Mouse (Mus musculus): ENCODE results near the gene Dpf2.
A peak's percentile ranks its signal among the peaks of the same experiment; 100 is the strongest.

Gene Dpf2

DNA sequence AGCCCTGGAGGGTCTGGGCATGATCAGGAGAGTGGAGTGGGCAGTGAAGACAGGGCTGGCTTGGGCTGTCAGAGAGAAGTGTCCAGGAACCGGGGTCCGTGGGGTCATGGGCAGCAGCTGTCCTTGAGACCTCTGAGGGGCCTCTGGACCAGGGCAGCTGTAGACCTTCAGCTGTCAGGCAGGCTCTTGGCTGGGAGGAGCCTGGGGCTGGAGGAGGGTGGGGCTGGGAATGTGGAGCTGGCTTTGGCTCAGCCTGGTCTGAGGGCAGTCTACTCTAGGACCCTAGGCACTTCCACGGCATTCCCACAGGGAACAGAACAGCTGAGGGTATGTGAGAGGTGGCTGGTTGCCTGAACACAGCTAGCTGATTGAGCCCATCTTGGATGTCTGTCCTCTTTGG lies 22.5 kb upstream of the Dpf2 start:
- DNase-seq = peak in 1 of 2 experiments; percentile 68

DNA sequence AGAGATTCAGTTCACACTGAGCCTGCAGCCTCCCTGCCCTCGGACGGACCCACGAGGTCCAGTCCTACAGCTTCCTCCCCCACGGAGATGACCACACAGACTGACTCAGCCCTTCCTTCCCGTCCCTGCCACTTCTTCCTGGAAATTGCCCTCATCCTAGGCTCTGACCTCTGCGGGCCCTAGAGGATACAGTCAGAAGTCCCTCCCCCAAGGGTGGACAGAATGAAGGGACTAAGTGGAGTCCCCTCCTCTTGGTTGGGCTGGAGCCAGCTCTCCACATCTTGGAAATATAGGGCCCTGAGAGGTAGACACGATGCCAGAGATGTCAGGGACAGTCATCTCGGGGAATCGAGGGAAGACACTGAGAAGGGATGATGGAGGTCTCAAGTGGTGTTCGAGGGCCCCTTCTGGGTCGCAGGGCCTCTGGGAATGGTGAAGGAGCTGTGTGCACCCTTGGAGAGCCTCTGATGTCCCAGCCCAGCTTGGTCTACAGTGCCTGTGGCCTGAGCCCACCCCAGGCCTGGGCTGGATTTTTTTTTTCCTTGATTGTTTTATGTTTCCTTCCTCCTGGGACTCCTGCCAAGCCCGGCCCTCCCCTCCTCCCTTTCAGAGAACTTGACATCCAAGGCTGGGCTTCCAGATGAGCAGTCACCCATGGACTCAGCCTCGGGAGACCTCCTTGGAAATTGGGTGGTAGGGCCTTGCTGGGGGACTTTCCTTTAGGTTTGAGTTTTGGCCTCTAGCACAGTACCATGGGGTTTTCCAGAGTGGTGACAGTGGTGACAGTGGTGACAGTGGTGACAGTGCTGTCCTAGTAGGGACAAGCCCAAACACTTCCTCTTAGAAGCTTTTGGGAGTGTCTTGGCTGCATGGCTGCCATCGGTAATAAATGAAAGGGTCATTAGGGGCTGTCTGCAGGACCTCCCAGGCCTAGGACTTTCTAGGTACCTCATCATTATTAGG lies 17.1 kb upstream of the Dpf2 start:
- DNase-seq = peak; percentile 89 to 90

DNA sequence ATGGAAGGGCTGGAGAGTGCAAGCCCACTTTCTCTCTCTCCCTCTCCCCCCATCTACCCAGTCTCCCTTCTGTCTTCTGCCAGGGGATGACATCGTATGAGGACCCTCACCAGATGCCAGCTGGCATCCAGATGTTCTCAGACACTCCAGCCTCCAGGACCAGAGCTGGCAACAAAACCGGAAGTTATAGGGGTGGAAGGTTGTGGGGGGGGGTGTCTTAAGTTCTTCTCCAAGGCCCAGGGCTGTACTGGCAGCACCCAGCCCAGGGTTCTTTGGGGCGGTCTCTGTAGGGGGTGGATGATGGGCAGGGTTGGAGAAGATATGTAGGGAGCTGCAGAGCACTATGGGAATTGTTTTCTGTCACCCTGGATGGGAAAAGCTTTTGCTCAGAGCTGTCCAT lies 15.7 kb upstream of the Dpf2 start:
- DNase-seq = no peak

DNA sequence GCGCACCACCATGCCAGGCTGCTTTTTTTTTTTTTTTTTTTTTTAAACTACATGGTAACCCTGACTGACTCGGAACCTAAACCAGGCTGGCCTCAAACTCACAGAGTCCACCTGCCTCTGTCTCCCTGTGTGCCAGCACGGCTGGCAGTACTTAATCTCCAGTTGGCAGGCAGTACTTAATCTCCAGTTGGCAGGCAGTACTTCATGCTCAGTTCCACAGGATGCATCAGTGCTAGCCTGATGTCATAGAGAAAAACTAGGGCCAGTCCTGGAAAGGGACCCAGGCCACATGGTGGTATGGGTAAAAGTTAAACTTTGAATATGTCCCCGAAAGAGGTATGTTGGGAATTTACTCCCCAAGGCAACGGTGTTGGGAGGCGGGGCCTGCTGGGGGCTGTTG lies 15.3 kb upstream of the Dpf2 start:
- DNase-seq = no peak

GRCm38 (mm10) chr19:5927532-5927931 lies 14.7 kb upstream of the Dpf2 start:
- no peak for DNase-seq

DNA sequence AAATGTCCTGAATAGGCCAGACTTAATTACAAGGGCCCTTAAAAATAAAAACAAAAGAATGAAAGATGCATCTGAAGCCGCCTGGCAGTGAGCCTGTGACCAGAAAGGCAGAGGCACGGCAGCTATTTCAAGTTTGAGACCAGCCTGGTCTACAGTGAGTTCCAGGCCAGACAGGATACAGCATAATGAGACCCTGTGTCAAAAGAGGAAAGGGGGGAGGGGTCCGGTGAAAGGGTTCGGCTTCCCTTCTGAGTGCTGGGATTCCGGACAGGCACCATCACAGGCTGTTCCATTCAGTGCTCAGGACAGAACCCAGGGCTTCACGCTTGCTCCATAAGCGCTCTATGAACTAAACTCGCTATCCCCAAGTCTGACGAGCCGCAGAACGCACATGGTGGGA lies 14.2 kb upstream of the Dpf2 start:
- peak in 1 of 2 experiments; percentile 47 for DNase-seq

DNA sequence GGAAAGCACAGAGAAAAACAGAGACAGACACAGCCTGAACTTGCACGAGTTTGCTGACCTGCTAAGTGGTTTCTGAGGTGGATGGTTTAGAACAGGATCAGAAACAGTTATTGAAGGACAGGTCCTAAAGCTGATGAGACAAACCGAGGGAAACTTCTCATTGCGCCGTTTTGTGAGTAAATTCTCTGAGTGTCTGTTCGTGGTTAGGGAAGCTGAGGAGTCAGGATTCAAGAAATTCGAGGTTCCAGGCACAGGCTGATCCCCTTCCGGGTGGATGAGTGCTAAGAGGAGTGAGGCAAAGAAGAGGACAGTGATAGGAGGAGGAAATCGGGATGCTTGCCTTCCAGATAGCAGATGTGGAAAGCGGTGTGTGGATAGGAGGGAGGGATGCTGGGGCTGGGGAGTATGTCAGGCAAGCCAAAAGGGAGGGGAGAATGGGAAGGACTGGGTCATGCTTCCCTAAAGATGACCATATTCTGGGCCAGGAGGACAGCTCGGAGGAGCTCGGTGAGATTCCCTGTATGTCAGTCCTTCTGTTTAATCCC lies 12.6 kb upstream of the Dpf2 start:
- no peak for DNase-seq

GRCm38 (mm10) chr19:5924713-5925093 lies 11.9 kb upstream of the Dpf2 start, which contains the start of gene Cdc42ep2:
Cdc42ep2 (minus strand) TSS chr19:5924816.
- peak; percentile 98 to 99 for DNase-seq

GRCm38 (mm10) chr19:5923990-5924712 lies 11.3 kb upstream of the Dpf2 start:
- peak; percentile 94 to 98 for DNase-seq

- DNase-seq = no peak
These were observed 10.2 kb upstream of the Dpf2 start for GRCm38 (mm10) chr19:5922963-5923362.

DNA sequence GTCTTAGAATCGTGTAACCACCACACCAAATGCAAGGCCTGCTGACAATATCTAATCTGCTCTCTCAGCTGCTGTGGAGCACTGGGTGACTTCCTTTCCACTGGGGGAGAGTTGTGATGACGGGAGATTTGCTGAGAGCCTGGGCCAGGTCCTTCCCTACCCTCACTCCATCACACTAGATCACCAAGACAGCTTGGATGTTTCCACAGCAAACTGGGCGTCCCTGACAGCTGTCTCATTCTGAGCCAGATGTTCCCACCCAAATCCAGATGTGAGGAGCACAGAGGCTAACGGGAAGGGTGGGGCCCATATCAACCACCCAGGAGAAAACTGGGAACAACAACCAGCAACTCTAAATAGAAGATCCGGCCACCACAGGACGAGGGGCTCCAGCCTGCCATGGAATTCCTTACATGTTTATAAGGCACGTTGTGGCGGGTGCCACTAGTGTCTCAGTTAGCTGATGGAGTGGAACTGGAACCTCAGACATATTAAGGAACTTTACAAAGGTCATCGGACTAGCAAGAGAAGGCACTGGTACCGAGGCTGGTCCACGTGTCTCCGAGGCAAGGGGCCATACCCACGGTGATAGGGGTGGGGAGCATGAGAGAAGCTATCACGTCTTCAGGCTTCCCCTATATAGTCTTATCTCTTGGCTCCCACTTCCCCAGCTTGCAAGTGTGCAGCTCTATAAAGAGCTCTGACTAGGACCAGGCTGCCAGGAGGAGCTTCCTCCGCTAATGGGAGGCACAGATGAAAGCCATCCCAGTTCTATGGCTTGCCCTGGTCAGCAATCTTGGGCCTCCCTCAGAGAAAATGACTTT lies 9.5 kb upstream of the Dpf2 start:
- peak; percentile 31 to 58 for DNase-seq

DNA sequence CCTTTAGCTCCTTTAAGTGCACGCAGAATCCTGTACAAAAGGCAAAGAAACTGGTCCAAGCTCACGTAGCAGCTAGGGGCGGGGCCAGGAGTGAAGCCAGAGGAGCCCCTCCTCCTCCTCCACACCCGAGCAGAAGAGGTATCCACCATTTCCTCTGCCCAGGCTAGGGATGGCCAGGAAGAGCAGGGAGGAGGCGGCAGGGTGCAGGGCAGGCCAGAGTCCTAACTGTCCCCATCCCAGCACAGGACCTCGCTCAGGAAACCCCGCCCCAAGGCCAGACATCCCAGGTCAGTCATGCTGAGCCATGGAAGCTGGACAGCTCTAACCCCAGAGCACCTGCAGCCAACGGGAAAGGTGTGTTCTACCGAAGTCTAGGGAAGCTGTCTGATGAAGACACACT lies 8.9 kb upstream of the Dpf2 start:
- peak; percentile 71 to 74 for DNase-seq

GRCm38 (mm10) chr19:5912103-5913006 lies 455 bp downstream of the Dpf2 start:
- DNase-seq = peak; percentile 99 to 100

DNA sequence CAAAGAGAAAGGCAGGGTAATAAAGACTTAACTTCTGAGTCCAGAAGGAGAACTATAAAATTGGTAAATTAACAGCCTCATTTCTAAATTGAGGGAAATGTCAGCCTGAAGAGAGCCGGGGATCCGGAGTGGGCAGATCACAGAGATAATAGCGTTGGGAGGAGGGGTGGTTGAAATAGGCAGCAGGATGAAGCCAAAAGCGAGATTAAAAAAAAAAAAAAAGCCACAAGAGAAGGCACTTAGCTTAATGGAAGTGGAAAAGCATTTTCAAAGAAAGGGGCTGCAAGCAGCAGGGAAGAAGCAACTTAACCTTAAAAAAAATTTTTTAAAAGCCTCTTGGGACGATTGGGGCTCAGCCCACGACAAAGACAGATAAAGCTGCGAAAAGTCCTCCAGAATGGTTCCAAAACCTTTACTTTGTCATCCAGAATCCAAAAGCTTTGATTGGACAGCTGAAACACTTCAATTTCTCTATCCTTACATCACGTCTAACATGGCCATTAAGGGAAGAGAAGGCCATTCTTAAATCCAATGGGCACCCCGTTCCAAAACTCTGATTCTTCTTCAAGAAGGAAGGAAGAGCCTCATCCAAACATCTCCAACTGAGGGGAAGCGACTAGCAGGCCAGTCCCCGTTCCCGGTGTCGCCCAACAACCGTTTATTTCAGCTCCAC lies 1.2 kb downstream of the Dpf2 start:
- DNase-seq = no peak

DNA sequence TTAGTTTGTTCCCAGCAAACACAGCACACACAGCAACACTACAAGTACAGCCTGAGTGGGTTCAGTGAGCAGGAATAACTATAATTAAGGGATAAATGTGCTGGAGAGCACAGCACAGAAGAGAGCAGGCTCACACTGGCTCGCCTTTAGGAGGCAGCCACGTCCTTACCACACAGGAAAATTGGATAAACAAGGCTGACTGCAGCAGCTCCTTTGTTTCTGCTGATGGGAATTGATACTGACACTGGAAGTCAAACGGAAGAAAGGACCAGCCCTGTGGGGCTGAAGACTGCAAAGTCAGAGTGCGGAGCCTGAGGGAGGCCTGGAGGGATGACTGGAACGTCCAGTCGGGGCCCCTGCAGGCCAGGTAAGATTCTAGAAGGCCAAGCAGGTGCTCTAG lies 2.6 kb downstream of the Dpf2 start:
- no peak for DNase-seq

- no peak for DNase-seq
These were observed 5.5 kb downstream of the Dpf2 start for GRCm38 (mm10) chr19:5907275-5907674.

GRCm38 (mm10) chr19:5894002-5894678 lies 18.7 kb downstream of the Dpf2 start, which contains the start of gene Tigd3:
Tigd3 (minus strand) TSS chr19:5894149.
- DNase-seq = peak; percentile 96 to 97

DNA sequence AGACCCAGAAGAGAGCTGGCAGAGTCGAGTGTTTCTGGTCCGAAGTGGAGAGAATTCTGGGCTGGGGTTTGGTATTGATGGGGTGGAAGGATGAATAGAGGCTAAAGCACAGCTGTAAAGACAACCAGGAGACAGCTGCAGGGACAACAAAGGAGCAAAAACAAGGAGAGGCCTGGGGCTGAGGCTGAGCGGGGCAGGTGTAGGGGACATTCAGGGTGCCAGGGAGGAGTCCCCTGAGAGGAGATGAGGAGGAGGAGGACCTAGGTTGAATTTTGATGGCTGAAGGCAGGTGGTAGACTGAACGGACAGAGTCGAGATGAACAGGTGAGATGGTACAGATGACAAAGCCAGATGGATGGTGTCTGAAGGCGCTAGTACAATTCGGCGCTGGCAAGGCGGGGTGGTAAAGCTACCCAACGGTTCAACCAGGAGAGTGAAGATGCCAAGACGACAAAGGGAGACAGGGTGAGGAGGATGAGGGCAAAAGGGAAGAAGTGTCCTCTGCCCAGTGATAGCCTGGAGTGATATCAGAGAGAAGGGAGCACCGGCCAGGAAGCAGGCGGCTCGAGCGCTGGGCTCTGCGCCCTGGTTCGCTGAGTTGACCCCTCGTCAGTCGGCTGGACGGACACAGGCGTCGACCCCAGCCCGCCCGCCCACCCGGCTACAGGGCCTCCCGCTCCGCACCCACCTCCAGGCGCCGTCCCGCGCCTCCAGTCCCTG lies 19.4 kb downstream of the Dpf2 start:
- no peak for DNase-seq

DNA sequence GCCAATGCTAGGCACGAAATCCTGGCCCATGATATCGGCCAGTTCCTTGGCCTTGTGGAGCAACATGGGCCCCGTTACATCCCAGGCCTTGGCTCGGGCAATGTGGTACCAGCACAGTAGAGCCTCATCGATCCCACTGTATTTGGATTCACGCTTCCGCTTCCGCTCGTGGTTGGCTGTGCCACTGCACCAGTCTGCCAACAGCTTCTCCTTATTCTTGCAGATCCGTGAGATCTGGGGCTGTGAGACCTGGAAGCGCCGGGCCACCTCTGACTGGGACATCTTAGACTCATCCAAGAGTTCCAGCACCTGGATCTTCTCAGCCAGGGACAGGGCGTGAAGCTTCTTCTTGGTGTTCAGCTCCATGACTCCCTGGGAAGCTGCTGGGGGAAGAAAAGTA lies 20.1 kb downstream of the Dpf2 start:
- DNase-seq = no peak

GRCm38 (mm10) chr19:5892262-5892661 lies 20.5 kb downstream of the Dpf2 start:
- DNase-seq = no peak

Data from kidney, postnatal 36 days (tissue).